Mouse (Mus musculus) MEL (cell line): Measurements from ENCODE around the gene Emp2.

Source experiments
- CTCF ChIP-seq, 3 experiments: IDR thresholded peaks in 2 of 3; conservative IDR thresholded peaks in 1 of 3; 2 replicates each; pipeline ENCODE4 v1.5.1; 2011 to 2012; ENCODE audit warnings: low read length in 3 of 3, low read depth in 2 of 3, mild to moderate bottlenecking in 2 of 3, improper control_type of control experiment in 1 of 3, inconsistent platforms in 1 of 3, mixed read lengths in 1 of 3, moderate library complexity in 1 of 3; ENCODE audit not compliant: control insufficient read depth in 1 of 3, insufficient read depth in 1 of 3, poor library complexity in 1 of 3, severe bottlenecking in 1 of 3
- MAZ ChIP-seq: IDR thresholded peaks from 2 replicates; pipeline ENCODE4 v1.6.1; 2012; ENCODE audit warnings: low read depth, mild to moderate bottlenecking, inconsistent platforms, low read length, improper control_type of control experiment
- NRF1 ChIP-seq: IDR thresholded peaks from 2 replicates; pipeline ENCODE4 v1.6.1; 2014; ENCODE audit warnings: low read depth, mild to moderate bottlenecking, inconsistent platforms, low read length, improper control_type of control experiment, moderate library complexity; ENCODE audit not compliant: poor library complexity, insufficient read depth, severe bottlenecking
- POLR2A ChIP-seq, 2 experiments: IDR thresholded peaks; 2 replicates each; pipeline ENCODE4 v1.6.1; 2011 to 2012; ENCODE audit warnings: low read length in 2 of 2, mild to moderate bottlenecking in 2 of 2, control low read depth in 1 of 2, improper control_type of control experiment in 1 of 2, low read depth in 1 of 2, moderate library complexity in 1 of 2; ENCODE audit not compliant: control insufficient read depth in 1 of 2, insufficient read depth in 1 of 2, poor library complexity in 1 of 2
- TAL1 ChIP-seq: IDR thresholded peaks from 2 replicates; pipeline ENCODE4 v1.6.1; 2012; ENCODE audit warnings: mild to moderate bottlenecking, inconsistent platforms, low read length, moderate library complexity, mixed read lengths
- ZNF384 ChIP-seq: IDR thresholded peaks from 2 replicates; pipeline ENCODE4 v1.6.1; 2012; ENCODE audit warnings: low read depth, mild to moderate bottlenecking, inconsistent platforms, low read length, improper control_type of control experiment

DNA sequence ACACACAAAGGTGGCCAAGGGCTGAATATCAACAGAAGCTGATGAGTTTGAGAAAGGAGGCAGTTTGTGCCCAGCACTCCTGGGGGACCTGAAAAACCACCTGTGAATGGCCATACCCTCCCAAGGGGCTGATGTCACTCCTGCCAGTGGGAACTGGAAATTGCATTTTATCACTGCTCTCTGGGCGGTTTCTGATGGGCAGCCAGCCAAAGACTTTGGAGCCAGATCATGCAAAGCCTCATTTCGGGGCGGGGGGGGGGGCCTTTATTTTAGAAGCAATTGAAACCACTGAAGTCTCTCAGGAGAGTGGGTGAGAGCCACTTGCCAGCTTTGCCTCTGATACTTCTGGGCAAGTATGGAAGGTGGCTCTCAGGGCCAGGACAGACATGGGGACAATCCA is 7.7 kb downstream of the Emp2 start:
- TF ChIP-seq TAL1: no peak
- TF ChIP-seq NRF1: no peak
- TF ChIP-seq CTCF (IDR thresholded peaks at IDR 0.05 in 2 of 3, conservative IDR thresholded peaks at IDR 0.05 in 1 of 3; ENCODE audit: control insufficient read depth in 1 of 3, insufficient read depth in 1 of 3, low read depth in 2 of 3, low read length in 3 of 3, poor library complexity in 1 of 3, severe bottlenecking in 1 of 3): no peak
- TF ChIP-seq POLR2A (IDR thresholded peaks at IDR 0.05; ENCODE audit: control insufficient read depth in 1 of 2, insufficient read depth in 1 of 2, low read depth in 1 of 2, low read length in 2 of 2, poor library complexity in 1 of 2): no peak
- TF ChIP-seq ZNF384: no peak
- TF ChIP-seq MAZ: no peak
